Mouse (Mus musculus): Measurements from ENCODE around the gene Nedd8.

The Nedd8 gene

DNA sequence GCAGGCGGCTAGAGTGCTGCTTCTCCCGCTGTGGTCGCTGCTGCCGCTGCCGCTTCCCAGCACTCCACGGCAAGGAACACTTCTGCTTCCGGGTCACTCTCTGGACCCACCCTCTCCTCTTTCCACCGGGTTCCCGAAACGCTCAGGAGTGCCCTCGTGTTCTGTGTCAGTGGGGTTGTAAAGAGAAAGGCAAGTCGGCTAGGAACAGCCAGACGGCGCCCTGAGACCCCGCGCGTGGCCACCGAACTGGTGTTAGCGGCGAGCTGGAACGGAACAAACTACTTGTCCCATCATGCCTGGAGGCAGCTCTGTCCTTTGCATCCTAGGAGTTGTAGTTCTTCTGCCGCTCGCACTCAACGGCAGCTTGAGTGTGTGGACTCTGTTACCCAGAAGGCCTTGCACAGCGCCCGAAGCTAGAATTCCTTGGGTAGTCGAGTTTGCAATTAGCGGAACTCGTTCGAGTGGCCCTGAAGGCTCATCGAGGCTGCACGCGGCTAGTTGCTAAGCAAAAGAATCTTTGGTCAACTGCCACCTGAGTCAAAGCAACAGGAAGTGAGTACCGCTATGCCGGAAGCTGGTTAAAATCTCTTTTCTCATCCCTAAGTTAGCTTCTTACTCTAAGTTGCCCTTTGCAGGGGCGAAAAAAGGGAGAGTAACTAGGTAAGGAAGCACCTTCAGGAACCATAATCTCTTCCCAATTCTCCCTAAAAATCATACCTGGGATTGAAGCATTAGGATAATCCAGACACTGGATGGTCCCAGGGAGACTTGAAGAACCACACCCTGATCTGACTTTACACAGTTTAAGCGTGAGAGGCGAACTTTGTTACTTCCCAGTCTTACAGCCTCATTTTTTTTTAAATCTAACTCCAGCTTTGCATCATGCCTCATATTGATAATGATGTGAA lies at the start of gene Nedd8, which contains the start of gene Gmpr2:
Nedd8 (minus strand) TSS at position 292 of the 908 bp plus-strand sequence.
Gmpr2 (plus strand) TSS at position 109 of the 908 bp plus-strand sequence.
- peak; percentile 94 for DNase-seq (ENCODE audit: low spot score)

DNA sequence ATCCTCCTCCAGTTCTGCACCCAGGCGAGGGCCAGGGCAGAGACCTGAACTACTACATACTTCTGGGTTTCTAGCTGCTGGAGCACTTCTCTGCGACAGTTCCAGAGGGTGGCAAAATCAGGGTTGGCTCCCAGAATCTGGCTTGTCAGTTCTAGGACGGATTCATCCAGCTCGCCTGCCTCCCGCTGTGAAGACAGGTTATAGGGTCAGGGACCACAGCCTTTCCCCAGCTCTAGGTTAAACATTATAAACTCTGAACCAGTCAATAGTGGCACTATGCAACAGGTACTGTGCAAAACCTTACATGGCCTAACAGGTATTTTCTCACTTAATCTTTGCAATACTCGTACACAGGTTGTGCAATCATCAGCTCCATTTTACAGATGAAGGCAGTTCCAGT lies 49.2 kb upstream of the Nedd8 start:
- DNase-seq (ENCODE audit: low spot score), result no peak

- no peak for DNase-seq (ENCODE audit: low spot score)
Observed at GRCm38 (mm10) chr14:55720666-55721065, 48.7 kb upstream of the Nedd8 start.

GRCm38 (mm10) chr14:55719737-55720136 lies 47.8 kb upstream of the Nedd8 start:
- no peak for DNase-seq (ENCODE audit: low spot score)

DNA sequence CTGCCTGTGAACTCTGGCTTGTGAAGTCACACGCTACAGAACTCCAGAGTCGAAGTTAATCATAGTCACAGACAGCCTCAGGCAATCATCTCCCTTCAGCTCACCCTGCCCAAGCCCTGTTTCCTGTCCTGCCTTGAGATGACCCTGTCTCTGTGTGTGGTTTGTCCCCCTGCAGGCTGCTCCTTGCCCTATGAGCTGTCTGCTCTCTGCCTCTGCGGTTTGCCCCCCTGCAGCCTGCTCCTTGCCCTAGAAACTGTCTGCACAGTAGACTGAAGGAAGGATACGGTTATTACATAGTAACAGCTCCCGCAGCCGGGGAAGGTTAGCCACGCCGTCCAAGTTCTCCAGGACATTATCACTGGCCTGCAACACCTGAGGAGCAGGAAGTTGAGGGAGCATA lies 45.0 kb upstream of the Nedd8 start:
- DNase-seq (ENCODE audit: low spot score), result no peak

DNA sequence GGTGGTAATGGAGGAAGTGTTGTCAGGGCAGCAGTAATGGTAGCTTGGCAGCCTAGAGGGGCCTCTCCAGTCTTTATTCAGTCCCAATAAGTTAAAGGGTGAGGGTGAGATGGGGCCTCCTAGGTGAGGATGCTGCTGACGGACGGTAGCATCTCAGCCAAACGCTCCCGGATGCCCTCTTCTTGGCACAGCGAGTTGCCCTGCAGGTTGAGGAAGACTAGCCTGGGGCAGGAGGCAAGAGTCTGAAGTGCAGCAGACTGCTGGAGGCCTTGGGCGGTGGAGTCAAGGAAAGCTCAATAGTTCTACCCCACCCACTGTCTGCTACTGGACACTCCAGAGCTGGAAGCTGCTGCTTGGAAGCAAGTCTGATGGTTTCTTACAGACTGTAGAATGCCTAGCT lies 44.3 kb upstream of the Nedd8 start:
- DNase-seq (ENCODE audit: low spot score), result no peak

GRCm38 (mm10) chr14:55714893-55715292 lies 43.0 kb upstream of the Nedd8 start:
- DNase-seq (ENCODE audit: low spot score), result no peak

DNA sequence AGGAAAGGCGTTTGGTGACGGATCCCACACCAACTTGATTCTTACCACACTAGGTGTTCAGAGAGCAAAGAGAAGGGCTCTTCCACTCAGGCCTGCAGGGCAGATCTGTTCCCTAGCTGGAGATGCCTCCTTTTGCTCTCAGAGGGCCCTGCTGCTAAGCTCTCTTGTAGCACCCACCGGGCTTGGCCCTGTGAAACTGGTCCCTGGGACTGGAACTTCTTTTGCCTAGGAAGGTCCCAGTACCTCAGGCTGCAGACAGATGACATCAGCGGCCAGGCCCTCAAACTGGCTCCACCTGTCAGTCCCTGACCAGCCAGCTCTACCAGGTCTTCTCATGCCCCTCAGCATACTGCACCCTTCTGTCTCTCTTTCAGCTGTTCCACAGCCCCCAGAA lies 41.8 kb upstream of the Nedd8 start, which contains the start of gene Tgm1:
Tgm1 (minus strand) TSS at position 198 of the 394 bp plus-strand sequence.
- DNase-seq (ENCODE audit: low spot score), result no peak

DNA sequence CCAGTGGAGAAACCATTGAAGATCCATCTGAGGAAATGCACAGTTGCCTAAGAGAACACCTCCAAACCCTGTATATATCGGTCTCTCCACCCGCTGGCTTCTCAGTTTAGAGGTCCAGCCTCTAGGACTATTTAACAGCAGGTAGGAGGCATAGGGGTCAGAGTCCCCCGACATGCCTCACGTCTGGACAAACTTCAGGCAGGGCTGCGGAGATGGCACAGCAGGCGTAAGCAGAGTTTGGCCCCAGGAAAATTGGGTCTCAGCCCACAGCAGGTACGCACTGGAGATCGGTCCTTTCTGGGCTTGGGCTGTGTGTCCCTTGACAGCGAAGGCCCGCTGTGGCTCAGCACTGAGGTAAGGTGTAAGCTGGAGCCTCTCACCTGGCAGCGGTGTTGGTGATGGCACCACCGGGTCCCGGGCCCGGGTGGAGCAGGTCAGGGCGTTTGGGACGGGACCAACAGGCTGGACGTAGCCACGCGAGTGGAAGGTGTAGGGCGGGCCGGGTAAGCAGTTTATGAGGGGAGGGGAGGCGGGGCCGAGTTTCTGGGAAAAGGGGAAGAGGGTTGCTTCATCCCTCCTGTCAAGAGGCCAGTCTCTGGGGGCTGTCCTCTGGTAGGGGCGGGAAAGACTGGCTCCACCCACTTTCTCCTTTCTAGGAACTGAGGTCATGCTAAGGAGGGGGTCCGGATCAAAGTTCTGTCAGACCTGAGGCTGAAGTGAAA lies 41.2 kb upstream of the Nedd8 start:
- no peak for DNase-seq (ENCODE audit: low spot score)

GRCm38 (mm10) chr14:55711786-55712185 lies 39.9 kb upstream of the Nedd8 start:
- DNase-seq (ENCODE audit: low spot score), result no peak

- no peak for DNase-seq (ENCODE audit: low spot score)
Observed at GRCm38 (mm10) chr14:55709509-55709908, 37.6 kb upstream of the Nedd8 start.

GRCm38 (mm10) chr14:55707397-55707796 lies 35.5 kb upstream of the Nedd8 start:
- DNase-seq (ENCODE audit: low spot score), result no peak

DNA sequence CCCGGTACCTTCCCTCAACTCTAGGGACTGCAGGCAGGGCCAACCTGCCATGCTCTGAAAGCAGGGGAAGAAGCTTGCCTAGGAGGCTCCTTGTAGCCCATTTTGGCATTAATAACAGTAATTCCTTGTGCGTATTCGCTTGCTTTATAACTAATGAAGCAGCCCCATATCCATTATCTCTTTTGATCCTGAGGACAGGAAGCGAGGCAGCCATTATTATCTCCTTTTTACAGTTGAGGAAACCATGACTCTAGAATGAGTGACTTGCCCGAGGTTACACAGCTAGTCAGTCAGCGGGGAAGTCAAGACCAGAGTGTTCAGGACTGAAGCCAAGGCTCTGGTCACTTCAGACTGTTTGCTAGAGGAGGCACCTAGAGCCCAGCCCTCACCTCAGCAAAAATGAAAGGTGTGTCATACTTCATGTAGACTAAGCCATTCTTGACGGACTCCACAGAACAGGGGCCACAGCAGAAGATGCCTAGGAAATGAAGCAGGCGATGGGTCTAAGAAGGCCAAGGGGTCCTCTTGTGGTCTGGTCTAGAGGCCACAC lies 34.2 kb upstream of the Nedd8 start:
- no peak for DNase-seq (ENCODE audit: low spot score)

DNA sequence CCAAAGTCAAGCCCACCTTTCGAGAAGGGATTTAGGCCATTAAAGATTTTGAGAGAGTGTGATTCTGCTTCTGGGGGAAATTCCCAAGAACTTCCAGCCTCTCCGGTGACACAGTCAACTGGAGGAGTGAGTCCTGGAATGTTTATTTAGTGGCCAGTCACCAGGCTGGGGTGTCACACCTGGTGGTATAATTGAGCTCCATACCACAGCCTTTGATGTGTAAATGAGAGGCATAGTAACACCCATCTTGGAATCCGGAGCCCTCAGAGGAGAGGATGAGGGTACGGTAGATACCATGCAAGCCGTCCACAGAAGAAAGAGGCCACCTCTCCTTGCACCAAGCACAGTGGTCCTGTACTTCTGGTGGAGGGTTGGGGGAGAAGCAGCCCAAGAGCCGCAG lies 30.8 kb upstream of the Nedd8 start:
- DNase-seq (ENCODE audit: low spot score), result no peak

DNA sequence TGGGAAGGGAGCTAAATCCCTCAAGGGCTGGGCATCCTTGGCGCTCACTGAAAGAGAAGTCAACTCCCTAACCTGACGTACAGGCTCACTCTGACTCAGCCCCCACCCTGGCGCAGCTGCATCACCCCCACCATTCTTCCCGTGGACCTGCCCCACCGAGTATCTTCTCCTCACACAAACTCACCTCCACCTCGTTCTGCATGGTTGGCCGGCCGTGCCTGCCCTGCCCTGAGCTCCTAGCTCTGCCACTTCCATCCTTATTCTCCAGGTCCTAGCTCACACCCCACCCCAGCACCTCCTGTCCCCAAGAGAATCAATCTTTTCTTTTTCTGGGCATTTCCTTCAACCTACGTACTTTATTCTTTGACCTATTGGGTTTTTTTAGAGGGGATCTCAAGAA lies 29.2 kb upstream of the Nedd8 start:
- no peak for DNase-seq (ENCODE audit: low spot score)

DNA sequence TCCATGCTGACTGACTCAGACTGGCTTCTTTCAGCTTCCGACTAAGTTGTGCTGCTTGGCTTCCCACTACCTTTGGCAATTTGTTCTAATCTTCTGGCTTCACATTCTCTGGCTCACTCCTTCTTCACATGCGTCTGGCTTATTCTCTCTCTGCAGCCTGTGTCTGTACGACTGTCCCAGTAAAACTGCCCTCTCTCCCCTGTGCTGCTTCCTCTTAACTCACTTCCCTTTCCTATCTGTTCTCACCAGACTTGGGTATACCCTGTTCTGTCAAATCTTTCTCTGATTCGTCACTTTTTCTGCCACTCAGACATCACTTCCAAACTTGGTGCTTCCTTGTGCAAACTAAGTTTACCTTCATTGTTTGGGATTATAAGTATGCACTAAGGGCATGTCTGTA lies 25.3 kb upstream of the Nedd8 start:
- DNase-seq (ENCODE audit: low spot score), result no peak

DNA sequence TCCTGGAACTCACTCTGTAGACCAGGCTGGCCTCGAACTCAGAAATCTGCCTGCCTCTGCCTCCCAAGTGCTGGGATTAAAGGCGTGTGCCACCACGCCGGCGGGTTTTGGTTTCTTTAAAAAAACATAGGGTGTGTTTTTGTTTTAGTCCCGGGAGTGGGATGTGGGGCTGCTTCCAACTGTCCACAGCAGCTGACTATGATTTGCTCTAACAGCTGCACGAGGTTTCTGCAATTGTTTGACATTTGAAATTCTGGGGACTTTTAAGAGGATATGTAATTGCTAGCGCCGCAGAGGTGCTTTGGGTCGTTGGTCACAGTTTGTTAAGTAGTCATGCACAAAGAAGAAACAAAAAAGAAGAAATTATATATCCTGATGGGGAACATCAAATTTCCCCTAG lies 17.5 kb upstream of the Nedd8 start:
- no peak for DNase-seq (ENCODE audit: low spot score)

- DNase-seq (ENCODE audit: low spot score), result no peak
Observed at GRCm38 (mm10) chr14:55682118-55682493, 10.2 kb upstream of the Nedd8 start.

DNA sequence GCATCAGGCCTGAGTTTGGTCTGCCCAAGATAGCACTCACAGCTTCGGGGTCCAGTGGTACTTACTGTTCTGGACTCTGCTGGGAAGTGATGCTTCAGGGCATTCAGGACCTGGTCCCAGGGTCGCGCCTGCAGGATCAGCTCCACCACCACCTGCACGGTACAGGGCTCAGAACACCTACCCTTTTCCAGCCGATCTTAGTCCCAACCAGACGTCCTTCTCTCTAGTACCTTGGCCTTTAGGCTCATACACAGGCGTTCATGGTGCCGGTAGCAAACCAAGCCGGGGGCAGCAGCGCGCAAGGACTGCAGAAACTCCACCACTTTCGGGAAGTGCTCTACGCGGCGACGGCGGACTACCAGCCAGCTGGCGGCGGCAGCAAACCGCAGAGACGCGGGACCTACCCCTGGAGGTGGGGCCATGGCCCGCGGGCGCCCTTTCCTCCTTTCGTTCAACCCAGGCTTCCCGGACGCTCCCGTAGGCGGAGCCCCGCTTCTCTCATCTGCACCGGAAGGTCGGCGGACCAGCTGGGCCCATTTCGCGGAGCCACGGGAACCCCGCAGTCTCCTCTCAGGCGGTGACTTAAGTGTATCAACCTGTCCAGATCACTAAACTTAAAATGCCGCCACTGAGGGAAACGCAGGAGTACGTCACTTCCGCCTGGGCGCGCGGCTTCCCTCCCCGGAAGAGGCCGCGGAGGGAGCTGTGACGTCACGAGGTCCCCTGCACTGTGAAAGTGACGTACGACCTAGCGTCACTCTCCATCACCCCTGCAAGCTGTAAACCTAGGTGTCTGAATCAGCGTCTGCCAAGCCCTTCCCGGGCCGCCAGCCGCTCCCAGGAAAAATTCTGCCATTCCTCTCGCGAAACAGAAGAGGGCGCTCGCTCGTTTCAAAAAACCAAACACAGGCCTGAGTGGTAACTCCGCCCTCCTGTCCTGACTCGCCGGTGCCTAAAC lies 9.5 kb upstream of the Nedd8 start, which contains the start of gene Tinf2:
Tinf2 (minus strand) TSS at position 661 of the 958 bp plus-strand sequence.
- DNase-seq (ENCODE audit: low spot score), result peak; percentile 90

- DNase-seq (ENCODE audit: low spot score), result no peak
Observed at GRCm38 (mm10) chr14:55677615-55678014, 5.7 kb upstream of the Nedd8 start.

DNA sequence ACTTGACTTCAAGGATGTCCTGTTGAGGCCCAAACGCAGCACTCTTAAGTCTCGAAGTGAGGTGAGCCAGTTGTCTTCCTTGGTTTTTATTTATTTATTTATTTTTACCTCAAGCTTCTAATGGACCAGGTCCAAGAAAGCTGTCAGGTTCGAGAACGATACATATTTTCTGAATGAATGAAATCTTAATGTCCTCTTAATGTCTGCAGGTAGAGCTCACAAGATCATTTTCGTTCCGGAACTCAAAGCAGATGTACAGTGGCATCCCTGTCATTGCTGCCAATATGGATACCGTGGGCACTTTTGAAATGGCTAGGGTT lies 777 bp upstream of the Nedd8 start:
- no peak for DNase-seq (ENCODE audit: low spot score)

DNA sequence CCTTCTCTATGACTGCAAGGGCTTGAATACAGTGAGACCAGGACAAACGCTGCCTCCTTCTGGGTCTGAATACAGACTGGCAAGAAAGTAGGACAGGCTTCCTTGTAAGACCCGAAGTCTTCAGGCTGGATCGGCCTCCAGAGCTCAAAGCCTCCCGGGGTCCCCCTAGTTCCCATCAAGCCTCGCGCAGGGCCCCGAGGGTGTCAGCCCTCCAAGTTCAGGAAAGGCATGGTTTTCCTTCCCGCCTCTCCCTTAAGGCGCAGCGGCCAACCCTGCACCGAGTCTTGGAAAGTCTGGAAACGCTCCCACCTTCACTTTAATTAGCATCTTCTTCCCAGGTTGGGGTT lies 465 bp downstream of the Nedd8 start:
- DNase-seq (ENCODE audit: low spot score), result peak; percentile 24
